Mouse (Mus musculus): ENCODE results near the gene Ascl2. TPM values are rescaled to one million over a fixed set of nuclear protein-coding genes. Genes with fewer than 3 reads are reported as not detected.

The Ascl2 gene
- polyA plus RNA-seq, 1 experiment from 2014 or later, result 1.3 TPM

- Histone ChIP-seq H3K4me1 (ENCODE audit: insufficient read depth, low read depth, low read length) (no peaks in the 10 kb centered on the region), H3K9ac (replicated peaks; ENCODE audit: low read depth) (no peak overlapping the region), H3K4me2 (replicated peaks; ENCODE audit: low read depth, low read length) (no peak overlapping the region), H3K27me3 (replicated peaks; ENCODE audit: insufficient read depth, low read length) (no peaks in the 10 kb centered on the region), H3K4me3 (ENCODE audit: low read depth, low read length) (no peak overlapping the region), H3K9me3 (ENCODE audit: low read length) (no peaks in the 10 kb centered on the region), H3K27ac (ENCODE audit: low read length) (no peak overlapping the region), H3K36me3 (ENCODE audit: insufficient read depth, low read length) (no peaks in the 10 kb centered on the region)
- no peak for DNase-seq (ENCODE audit: low spot score)
- 75% methylated on average over 8 of the region's 8 CpGs for WGBS
- TF ChIP-seq CTCF (IDR thresholded peaks at IDR 0.05) (no peak), EP300 (IDR thresholded peaks at IDR 0.05) (no peak)
- ATAC-seq, result no peak
These were observed 41.8 kb downstream of the Ascl2 start for GRCm38 (mm10) chr7:142927293-142927692.

GRCm38 (mm10) chr7:142918641-142919628, 50.1 kb downstream of the Ascl2 start:
- no peak overlapping the region for H3K9ac ChIP-seq (replicated peaks; ENCODE audit: low read depth)
- TF ChIP-seq CTCF (IDR thresholded peaks at IDR 0.05) (peak; percentile 100), EP300 (IDR thresholded peaks at IDR 0.05) (no peak)
- no peaks in the 10 kb centered on the region for H3K9me3 ChIP-seq (ENCODE audit: low read length)
- no peak overlapping the region for H3K27ac ChIP-seq (ENCODE audit: low read length)
- WGBS, result 16% methylated on average over 7 of the region's 8 CpGs
- no peaks in the 10 kb centered on the region for H3K27me3 ChIP-seq (replicated peaks; ENCODE audit: insufficient read depth, low read length)
- H3K4me3 ChIP-seq (ENCODE audit: low read depth, low read length), result no peak overlapping the region
- DNase-seq (ENCODE audit: low spot score) (peak; percentile 61), ATAC-seq (peak; percentile 56)
- H3K4me2 ChIP-seq (replicated peaks; ENCODE audit: low read depth, low read length), result no peak overlapping the region
- H3K36me3 ChIP-seq (ENCODE audit: insufficient read depth, low read length), result no peaks in the 10 kb centered on the region
- no peaks in the 10 kb centered on the region for H3K4me1 ChIP-seq (ENCODE audit: insufficient read depth, low read depth, low read length)

- Histone ChIP-seq H3K27ac (ENCODE audit: low read length) (no peak overlapping the region), H3K27me3 (replicated peaks; ENCODE audit: insufficient read depth, low read length) (no peaks in the 10 kb centered on the region), H3K4me3 (ENCODE audit: low read depth, low read length) (no peak overlapping the region), H3K9ac (replicated peaks; ENCODE audit: low read depth) (no peak overlapping the region), H3K36me3 (ENCODE audit: insufficient read depth, low read length) (no peaks in the 10 kb centered on the region), H3K9me3 (ENCODE audit: low read length) (no peaks in the 10 kb centered on the region), H3K4me1 (ENCODE audit: insufficient read depth, low read depth, low read length) (no peaks in the 10 kb centered on the region), H3K4me2 (replicated peaks; ENCODE audit: low read depth, low read length) (no peak overlapping the region)
- 71% methylated on average over 5 of the region's 5 CpGs for WGBS
- no peak for TF ChIP-seq EP300 (IDR thresholded peaks at IDR 0.05)
- no peak for TF ChIP-seq CTCF (IDR thresholded peaks at IDR 0.05)
- DNase-seq (ENCODE audit: low spot score), result peak; percentile 15
- peak; percentile 52 for ATAC-seq
These were observed 51.4 kb downstream of the Ascl2 start for GRCm38 (mm10) chr7:142917659-142918058.

Other genes starting within 250 kb of the Ascl2 start
- not detected in 2 replicates for gene Ins2, start 225.9 kb downstream of the Ascl2 start, polyA plus RNA-seq (2015; fragmentation: Nextera tagmentation; extraction: Ambion mirVana)
- 0.08 and 0.10 TPM in 2 replicates for gene Th, start 38.1 kb downstream of the Ascl2 start, polyA plus RNA-seq (2015; fragmentation: Nextera tagmentation; extraction: Ambion mirVana)
- gene Tspan32, start 35.8 kb upstream of the Ascl2 start, polyA plus RNA-seq (2015; fragmentation: Nextera tagmentation; extraction: Ambion mirVana), result 6.1 and 7.8 TPM in 2 replicates
- gene Cd81, start 83.5 kb upstream of the Ascl2 start, polyA plus RNA-seq (2015; fragmentation: Nextera tagmentation; extraction: Ambion mirVana), result 724 and 747 TPM in 2 replicates
- 52.3 and 54.5 TPM in 2 replicates for gene Tssc4, start 100.0 kb upstream of the Ascl2 start, polyA plus RNA-seq (2015; fragmentation: Nextera tagmentation; extraction: Ambion mirVana)
- 0.65 and 0.72 TPM in 2 replicates for gene Trpm5, start 125.4 kb upstream of the Ascl2 start, polyA plus RNA-seq (2015; fragmentation: Nextera tagmentation; extraction: Ambion mirVana)
- gene Kcnq1, start 137.1 kb upstream of the Ascl2 start, polyA plus RNA-seq (2015; fragmentation: Nextera tagmentation; extraction: Ambion mirVana), result 11.8 and 13.0 TPM in 2 replicates

Measured in lung, postnatal 0 days (tissue).